Mouse (Mus musculus): ENCODE data around the gene Ipo11.

DNA sequence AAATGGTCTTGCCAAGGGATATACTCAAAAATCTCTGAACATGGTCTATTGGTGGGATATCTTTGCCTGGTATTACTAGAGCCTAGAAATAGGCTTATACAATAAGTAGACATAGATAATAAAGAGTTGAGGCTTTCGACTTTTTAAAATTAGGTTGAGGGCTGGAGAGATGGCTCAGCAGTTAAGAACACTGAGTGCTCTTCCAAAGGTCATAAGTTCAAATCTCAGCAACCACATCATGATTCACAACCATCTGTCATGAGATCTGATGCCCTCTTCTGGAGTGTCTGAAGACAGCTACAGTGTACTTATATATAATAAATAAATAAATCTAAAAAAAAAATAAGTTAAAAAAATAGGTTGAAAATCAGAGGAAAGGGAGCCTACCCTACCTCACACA is 6.0 kb upstream of the Ipo11 start:
- TF ChIP-seq CTCF (IDR thresholded peaks at IDR 0.05; ENCODE audit: low read depth), result no peak
- TF ChIP-seq EP300 (optimal IDR thresholded peaks at IDR 0.05), result no peak

All from stomach, postnatal 0 days (tissue).